Mouse (Mus musculus): Measurements from ENCODE around the gene Mdh1.
"Not testable (repeated sequence)": the region's sequence is repeated elsewhere in the genome, so short reads cannot be mapped to it uniquely, and the experiment has no call there.

Gene Mdh1

GRCm38 (mm10) chr11:21545951-21546350 lies 26.2 kb downstream of the Mdh1 start:
- DNase-seq (ENCODE audit: low spot score), result no peak

- no peak for DNase-seq (ENCODE audit: low spot score)
Observed at GRCm38 (mm10) chr11:21545021-21545420, 27.1 kb downstream of the Mdh1 start.

- DNase-seq (ENCODE audit: low spot score), result no peak
Observed at GRCm38 (mm10) chr11:21542731-21543130, 29.4 kb downstream of the Mdh1 start.

GRCm38 (mm10) chr11:21540622-21541021 lies 31.5 kb downstream of the Mdh1 start:
- no peak for DNase-seq (ENCODE audit: low spot score)

GRCm38 (mm10) chr11:21540072-21540471 lies 32.1 kb downstream of the Mdh1 start:
- DNase-seq (ENCODE audit: low spot score), result no peak

- DNase-seq (ENCODE audit: low spot score), result not testable (repeated sequence)
Observed at GRCm38 (mm10) chr11:21530856-21531255, 41.3 kb downstream of the Mdh1 start.

GRCm38 (mm10) chr11:21528676-21529394 lies 43.3 kb downstream of the Mdh1 start:
- no peak for DNase-seq (ENCODE audit: low spot score)

GRCm38 (mm10) chr11:21517726-21518125 lies 54.4 kb downstream of the Mdh1 start:
- no peak for DNase-seq (ENCODE audit: low spot score)

GRCm38 (mm10) chr11:21516396-21516795 lies 55.8 kb downstream of the Mdh1 start:
- not testable (repeated sequence) for DNase-seq (ENCODE audit: low spot score)

- DNase-seq (ENCODE audit: low spot score), result not testable (repeated sequence)
Observed at GRCm38 (mm10) chr11:21510577-21510976, 61.6 kb downstream of the Mdh1 start.

- DNase-seq (ENCODE audit: low spot score), result not testable (repeated sequence)
Observed at GRCm38 (mm10) chr11:21508713-21509112, 63.5 kb downstream of the Mdh1 start.

- not testable (repeated sequence) for DNase-seq (ENCODE audit: low spot score)
Observed at GRCm38 (mm10) chr11:21507073-21507472, 65.1 kb downstream of the Mdh1 start.

Measured in spleen, adult 12 weeks (tissue).